Mouse (Mus musculus): Measurements from ENCODE around the gene Sstr4.

Gene Sstr4

GRCm38 (mm10) chr2:148428523-148428922, 33.4 kb downstream of the Sstr4 start:
- DNase-seq (ENCODE audit: extremely low spot score, low read depth, low spot score) = no peak

- no peak for DNase-seq (ENCODE audit: extremely low spot score, low read depth, low spot score)
Observed at GRCm38 (mm10) chr2:148429001-148429505, 33.9 kb downstream of the Sstr4 start.

- no peak for DNase-seq (ENCODE audit: extremely low spot score, low read depth, low spot score)
Observed at GRCm38 (mm10) chr2:148430941-148431340, 35.8 kb downstream of the Sstr4 start.

GRCm38 (mm10) chr2:148432346-148432745, 37.2 kb downstream of the Sstr4 start:
- DNase-seq (ENCODE audit: extremely low spot score, low read depth, low spot score) = no peak

- DNase-seq (ENCODE audit: extremely low spot score, low read depth, low spot score) = no peak
Observed at GRCm38 (mm10) chr2:148436285-148436684, 41.1 kb downstream of the Sstr4 start.

- DNase-seq (ENCODE audit: extremely low spot score, low read depth, low spot score) = no peak
Observed at GRCm38 (mm10) chr2:148439691-148440276, 44.6 kb downstream of the Sstr4 start.

- no peak for DNase-seq (ENCODE audit: extremely low spot score, low read depth, low spot score)
Observed at GRCm38 (mm10) chr2:148441421-148441820, 46.3 kb downstream of the Sstr4 start.

GRCm38 (mm10) chr2:148442172-148442571, 47.0 kb downstream of the Sstr4 start:
- DNase-seq (ENCODE audit: extremely low spot score, low read depth, low spot score) = no peak

- DNase-seq (ENCODE audit: extremely low spot score, low read depth, low spot score) = no peak
Observed at GRCm38 (mm10) chr2:148442710-148443109, 47.6 kb downstream of the Sstr4 start.

- no peak for DNase-seq (ENCODE audit: extremely low spot score, low read depth, low spot score)
Observed at GRCm38 (mm10) chr2:148443249-148443958, 48.3 kb downstream of the Sstr4 start, which contains the start of gene Cd93. TSS of gene Cd93 (minus strand) at chr2:148443563.

- no peak for DNase-seq (ENCODE audit: extremely low spot score, low read depth, low spot score)
Observed at GRCm38 (mm10) chr2:148444472-148444871, 49.3 kb downstream of the Sstr4 start.

GRCm38 (mm10) chr2:148445616-148446015, 50.5 kb downstream of the Sstr4 start:
- no peak for DNase-seq (ENCODE audit: extremely low spot score, low read depth, low spot score)

Data from hindlimb bud, embryonic 11.5 days (tissue).